Comparison of ENCODE assay signal across 8 mouse cellular contexts in the genomic region with DNA sequence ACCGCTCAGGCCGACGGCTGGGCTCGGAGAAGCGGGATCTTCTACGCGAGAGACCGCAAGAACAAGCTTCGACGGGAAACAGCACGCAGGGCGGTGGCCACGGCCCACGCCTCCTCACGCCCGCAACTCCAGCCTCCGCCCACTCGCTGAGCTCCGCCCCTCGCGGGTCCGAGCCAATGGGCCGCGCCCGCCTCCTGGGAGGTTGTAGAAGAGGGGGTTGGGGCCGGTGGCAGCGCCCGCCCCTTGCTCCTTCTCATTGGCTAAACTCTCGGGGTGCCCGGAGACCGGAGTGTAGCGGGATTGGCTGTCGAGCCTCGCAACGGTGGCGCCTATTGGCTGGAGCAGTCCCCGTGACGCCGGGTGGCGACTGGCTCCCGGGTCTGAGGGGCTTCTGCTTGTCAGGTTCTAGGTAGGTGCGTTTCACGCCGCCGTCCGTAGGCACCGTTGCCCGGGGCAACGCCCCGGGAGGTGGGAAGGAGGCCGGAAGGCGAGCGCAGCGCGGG. TPM values are rescaled to one million over a fixed set of nuclear protein-coding genes. Genes with fewer than 3 reads are reported as not detected.
DNase-seq lines count a peak whose midpoint lies in the region; ATAC-seq and TF ChIP-seq lines count a peak whose summit lies in the region.

A gene (minus strand): TSS at position 145 of the 503 bp plus-strand sequence.

- intact Hi-C loops in left cerebral cortex, adult 2 months (cut with DNase I) = loop anchor here (5.0 kb wide), 3 partner anchors 56 to 739 kb away; a partner anchor contains a TSS

- H3K4me1 ChIP-seq in hindbrain, postnatal 0 days (ENCODE audit: insufficient read depth, low read length) = peaks cover 5% of the 10 kb centered on the region; the same call in 1 of the 2 replicates

- WGBS in hindbrain, postnatal 0 days = under 1% methylated on average over 47 of the region's 55 CpGs

- no peaks in the 10 kb centered on the region for H3K27me3 ChIP-seq in hindbrain, postnatal 0 days (ENCODE audit: insufficient read depth, low read length)

- DNase-seq in T-cell, adult 2 months (ENCODE audit: low spot score) = peak; percentile 60
- DNase-seq in cerebellum, postnatal 36 days = peak; percentile 97 to 99
- DNase-seq in gastrocnemius, adult 18-20 months (ENCODE audit: low spot score) = peak; percentile 99
- DNase-seq in hindbrain, postnatal 0 days (ENCODE audit: low spot score) = peak; percentile 99
- peak; percentile 99 for DNase-seq in left cerebral cortex, adult 2 months (ENCODE audit: extremely low spot score in 1 of 2, low spot score in 2 of 2)
- peak; percentile 99 for DNase-seq in right cerebral cortex, adult 2 months (ENCODE audit: low spot score in 2 of 2)
- DNase-seq in urinary bladder, postnatal 14 days (ENCODE audit: low spot score) = peak; percentile 99

- H3K9ac ChIP-seq in hindbrain, postnatal 0 days (replicated peaks; ENCODE audit: low read length) = peak within 1 kb of the TSS; percentile 95

- ATAC-seq in hindbrain, postnatal 0 days = peak; percentile 100
- ATAC-seq in megakaryocyte, adult 5-6 weeks (ENCODE audit: poor library complexity, severe bottlenecking) = peak; percentile 93

- no peaks in the 10 kb centered on the region for H3K36me3 ChIP-seq in hindbrain, postnatal 0 days (ENCODE audit: insufficient read depth, low read length)

- peak within 1 kb of the TSS; percentile 87 for H3K27ac ChIP-seq in hindbrain, postnatal 0 days
- H3K27ac ChIP-seq in left cerebral cortex, adult 2 months = peak within 1 kb of the TSS; percentile 91

- H3K4me2 ChIP-seq in hindbrain, postnatal 0 days (ENCODE audit: low read depth, low read length) = peak within 1 kb of the TSS; percentile 97

- TF ChIP-seq CTCF in hindbrain, postnatal 0 days (IDR thresholded peaks at IDR 0.05; ENCODE audit: low read depth) = no peak
- no peak for TF ChIP-seq CTCF in left cerebral cortex, adult 2 months (IDR thresholded peaks at IDR 0.05)

- H3K4me3 ChIP-seq in hindbrain, postnatal 0 days (ENCODE audit: low read length) = peak within 1 kb of the TSS; percentile 95
- peak within 1 kb of the TSS; percentile 98 for H3K4me3 ChIP-seq in left cerebral cortex, adult 2 months

- H3K9me3 ChIP-seq in hindbrain, postnatal 0 days (ENCODE audit: low read length) = no peaks in the 10 kb centered on the region

RNA-seq across cellular contexts. Expression of the gene that starts here (rescaled TPM):
- total RNA-seq in gastrocnemius, adult 18-20 months (2021) = not detected
- 8.4 TPM in 1 of 2 replicates, not detected in the other for total RNA-seq in hindbrain, postnatal 0 days (2014; rRNA removed)
- 2.8 and 3.8 TPM in 2 replicates for polyA plus RNA-seq in hindbrain, postnatal 0 days (2015; fragmentation: Nextera tagmentation; extraction: Ambion mirVana)
- not detected for total RNA-seq in left cerebral cortex, adult 2 months (2021)
- total RNA-seq in megakaryocyte, adult 5-6 weeks (2015) = not detected in 2 replicates
- 1.7 TPM in 1 of 2 replicates, not detected in the other for total RNA-seq in megakaryocyte, adult 5-6 weeks (2017)

Comparison
In these comparisons a context has a peak if more than half of its experiments do, and no peak if none do; other contexts are left out.
1. Peak in every context shown above with its lines: DNase-seq, ATAC-seq, H3K4me3 ChIP-seq and H3K27ac ChIP-seq.
2. Peak in DNase-seq in gastrocnemius, adult 18-20 months; RNA of the gene not detected or under 1 TPM.
3. Peak in DNase-seq, H3K4me3 ChIP-seq and H3K27ac ChIP-seq in left cerebral cortex, adult 2 months; RNA of the gene not detected or under 1 TPM.